Mouse (Mus musculus): ENCODE measurements around the gene Skap1. TPM values are rescaled to one million over a fixed set of nuclear protein-coding genes. Genes with fewer than 3 reads are reported as not detected.

Skap1 gene
- polyA plus RNA-seq, 1 experiment, result 1.5 TPM

GRCm38 (mm10) chr11:96576491-96577427 lies 112.4 kb downstream of the Skap1 start:
- DNase-seq, result no peak
- H3K27me3 ChIP-seq (ENCODE audit: control insufficient read depth, insufficient read depth, low read length), result no peaks in the 10 kb centered on the region; the same call in 1 of the 2 replicates
- H3K4me1 ChIP-seq (ENCODE audit: control insufficient read depth, insufficient read depth, low read length), result no peaks in the 10 kb centered on the region
- 22% methylated on average over 14 of the region's 14 CpGs for WGBS
- no peak overlapping the region for H3K27ac ChIP-seq (ENCODE audit: insufficient read depth, low read length)
- no peak overlapping the region for H3K4me3 ChIP-seq (replicated peaks; ENCODE audit: insufficient read depth, low read depth, low read length)
- TF ChIP-seq CTCF (IDR thresholded peaks at IDR 0.05; ENCODE audit: borderline replicate concordance, insufficient read depth, low read depth, low read length) (no peak), POLR2A (IDR thresholded peaks at IDR 0.05; ENCODE audit: borderline replicate concordance, insufficient read depth, low read length) (no peak)

- no peak for DNase-seq
- no peaks in the 10 kb centered on the region for H3K4me1 ChIP-seq (ENCODE audit: control insufficient read depth, insufficient read depth, low read length)
- H3K27ac ChIP-seq (ENCODE audit: insufficient read depth, low read length), result no peak overlapping the region
- no peak overlapping the region for H3K4me3 ChIP-seq (replicated peaks; ENCODE audit: insufficient read depth, low read depth, low read length)
- 21% methylated on average over 25 of the region's 25 CpGs for WGBS
- H3K27me3 ChIP-seq (ENCODE audit: control insufficient read depth, insufficient read depth, low read length), result no peaks in the 10 kb centered on the region; the same call in 1 of the 2 replicates
- TF ChIP-seq CTCF (IDR thresholded peaks at IDR 0.05; ENCODE audit: borderline replicate concordance, insufficient read depth, low read depth, low read length) (no peak), POLR2A (IDR thresholded peaks at IDR 0.05; ENCODE audit: borderline replicate concordance, insufficient read depth, low read length) (no peak)
These were observed 114.3 kb downstream of the Skap1 start for GRCm38 (mm10) chr11:96578551-96579283.

- 55% methylated on average over 10 of the region's 10 CpGs for WGBS
- Histone ChIP-seq H3K4me3 (replicated peaks; ENCODE audit: insufficient read depth, low read depth, low read length) (no peak overlapping the region), H3K27me3 (ENCODE audit: control insufficient read depth, insufficient read depth, low read length) (no peaks in the 10 kb centered on the region; the same call in 1 of the 2 replicates), H3K4me1 (ENCODE audit: control insufficient read depth, insufficient read depth, low read length) (no peaks in the 10 kb centered on the region), H3K27ac (ENCODE audit: insufficient read depth, low read length) (no peak overlapping the region)
- DNase-seq, result no peak
- TF ChIP-seq CTCF (IDR thresholded peaks at IDR 0.05; ENCODE audit: borderline replicate concordance, insufficient read depth, low read depth, low read length) (peak; percentile 31; the same call in 1 of the 2 replicates), POLR2A (IDR thresholded peaks at IDR 0.05; ENCODE audit: borderline replicate concordance, insufficient read depth, low read length) (no peak)
These were observed 117.4 kb downstream of the Skap1 start for GRCm38 (mm10) chr11:96581604-96582384.

GRCm38 (mm10) chr11:96582595-96582994 lies 118.2 kb downstream of the Skap1 start:
- TF ChIP-seq POLR2A (IDR thresholded peaks at IDR 0.05; ENCODE audit: borderline replicate concordance, insufficient read depth, low read length) (no peak), CTCF (IDR thresholded peaks at IDR 0.05; ENCODE audit: borderline replicate concordance, insufficient read depth, low read depth, low read length) (no peak)
- Histone ChIP-seq H3K27ac (ENCODE audit: insufficient read depth, low read length) (no peak overlapping the region), H3K4me3 (replicated peaks; ENCODE audit: insufficient read depth, low read depth, low read length) (no peak overlapping the region), H3K4me1 (ENCODE audit: control insufficient read depth, insufficient read depth, low read length) (no peaks in the 10 kb centered on the region), H3K27me3 (ENCODE audit: control insufficient read depth, insufficient read depth, low read length) (no peaks in the 10 kb centered on the region; the same call in 1 of the 2 replicates)
- 35% methylated on average over 10 of the region's 10 CpGs for WGBS
- no peak for DNase-seq

GRCm38 (mm10) chr11:96589828-96590227 lies 125.4 kb downstream of the Skap1 start:
- Histone ChIP-seq H3K4me1 (ENCODE audit: control insufficient read depth, insufficient read depth, low read length) (no peaks in the 10 kb centered on the region), H3K4me3 (replicated peaks; ENCODE audit: insufficient read depth, low read depth, low read length) (no peak overlapping the region), H3K27ac (ENCODE audit: insufficient read depth, low read length) (no peak overlapping the region), H3K27me3 (ENCODE audit: control insufficient read depth, insufficient read depth, low read length) (no peaks in the 10 kb centered on the region)
- WGBS, result 74% methylated on average over 3 of the region's 3 CpGs
- DNase-seq, result no peak
- no peak for TF ChIP-seq POLR2A (IDR thresholded peaks at IDR 0.05; ENCODE audit: borderline replicate concordance, insufficient read depth, low read length)
- TF ChIP-seq CTCF (IDR thresholded peaks at IDR 0.05; ENCODE audit: borderline replicate concordance, insufficient read depth, low read depth, low read length), result no peak

GRCm38 (mm10) chr11:96595890-96596289 lies 131.5 kb downstream of the Skap1 start:
- no peak overlapping the region for H3K27ac ChIP-seq (ENCODE audit: insufficient read depth, low read length)
- WGBS, result 65% methylated on average over 12 of the region's 12 CpGs
- DNase-seq, result no peak

GRCm38 (mm10) chr11:96596301-96596700 lies 131.9 kb downstream of the Skap1 start:
- no peak for DNase-seq
- Histone ChIP-seq H3K4me1 (ENCODE audit: control insufficient read depth, insufficient read depth, low read length) (no peaks in the 10 kb centered on the region), H3K4me3 (replicated peaks; ENCODE audit: insufficient read depth, low read depth, low read length) (no peak overlapping the region), H3K27ac (ENCODE audit: insufficient read depth, low read length) (no peak overlapping the region), H3K27me3 (ENCODE audit: control insufficient read depth, insufficient read depth, low read length) (no peaks in the 10 kb centered on the region; the same call in 1 of the 2 replicates)
- TF ChIP-seq CTCF (IDR thresholded peaks at IDR 0.05; ENCODE audit: borderline replicate concordance, insufficient read depth, low read depth, low read length) (no peak), POLR2A (IDR thresholded peaks at IDR 0.05; ENCODE audit: borderline replicate concordance, insufficient read depth, low read length) (no peak)
- WGBS, result 48% methylated on average over 6 of the region's 6 CpGs

More at GRCm38 (mm10) chr11:96595890-96596289, 131.5 kb downstream of the Skap1 start:
- no peaks in the 10 kb centered on the region for H3K4me1 ChIP-seq (ENCODE audit: control insufficient read depth, insufficient read depth, low read length)
- no peaks in the 10 kb centered on the region; the same call in 1 of the 2 replicates for H3K27me3 ChIP-seq (ENCODE audit: control insufficient read depth, insufficient read depth, low read length)
- H3K4me3 ChIP-seq (replicated peaks; ENCODE audit: insufficient read depth, low read depth, low read length), result no peak overlapping the region
- TF ChIP-seq POLR2A (IDR thresholded peaks at IDR 0.05; ENCODE audit: borderline replicate concordance, insufficient read depth, low read length) (no peak), CTCF (IDR thresholded peaks at IDR 0.05; ENCODE audit: borderline replicate concordance, insufficient read depth, low read depth, low read length) (no peak)
